Mouse (Mus musculus) kidney, postnatal 0 days (tissue): ENCODE data around the gene Cep57l1. TPM values are rescaled to one million over a fixed set of nuclear protein-coding genes. Genes with fewer than 3 reads are reported as not detected.

ENCODE experiments used
- ATAC-seq: fragments of 200-750 bp; cut with Nextera tagmentation; replicated peaks from 2 replicates; pipeline ENCODE4 v1.8.0; 2017; ENCODE audit warnings: low read depth, moderate number of reproducible peaks, moderate TSS enrichment, moderate library complexity; ENCODE audit not compliant: low FRiP score
- DNase-seq: peaks from one replicate; pipeline ENCODE4 v3.0.0-alpha.2; 2016; ENCODE audit warnings: low spot score
- H3K27ac ChIP-seq: fragments of 300-500 bp; sonication (generic); 2 replicates; pipeline ENCODE4 v1.5.1; 2014; ENCODE audit warnings: mild to moderate bottlenecking
- H3K27me3 ChIP-seq: fragments of 300-500 bp; sonication (generic); 2 replicates; pipeline ENCODE4 v1.6.1; 2014; ENCODE audit warnings: low read length, mixed read lengths; ENCODE audit not compliant: insufficient read depth
- H3K36me3 ChIP-seq: fragments of 300-500 bp; sonication (generic); 2 replicates; pipeline ENCODE4 v1.6.1; 2014; ENCODE audit warnings: low read length, mixed read lengths; ENCODE audit not compliant: insufficient read depth
- H3K4me1 ChIP-seq: fragments of 300-500 bp; sonication (generic); replicated peaks from 2 replicates; pipeline ENCODE4 v1.6.1; 2014; ENCODE audit warnings: antibody characterized with exemption, low read length, mixed read lengths; ENCODE audit not compliant: insufficient read depth
- H3K4me2 ChIP-seq: fragments of 300-500 bp; sonication (generic); 2 replicates; pipeline ENCODE4 v1.6.1; 2014; ENCODE audit warnings: mild to moderate bottlenecking, low read length, moderate library complexity, mixed read lengths
- H3K4me3 ChIP-seq: fragments of 300-500 bp; sonication (generic); replicated peaks from 2 replicates; pipeline ENCODE4 v1.5.1; 2014; ENCODE audit warnings: low read depth, low read length
- H3K9ac ChIP-seq: fragments of 300-500 bp; sonication (generic); 2 replicates; pipeline ENCODE4 v1.6.1; 2014; ENCODE audit warnings: low read depth, low read length
- H3K9me3 ChIP-seq: fragments of 300-500 bp; sonication (generic); replicated peaks from 2 replicates; pipeline ENCODE4 v1.6.1; 2016; ENCODE audit warnings: low read length, inconsistent platforms, mixed read lengths
- CTCF ChIP-seq: IDR thresholded peaks from 2 replicates; pipeline ENCODE4 v1.5.1; 2016; ENCODE audit warnings: antibody characterized with exemption, low read depth, mild to moderate bottlenecking, moderate library complexity
- WGBS: fragments of 180-500 bp; shearing (Covaris S2); extraction: QIAGEN DNeasy Blood & Tissue Kit; methylation state at CpG from one replicate; pipeline ENCODE4 v1.1.7; 2014; 5-methylcytosine and 5-hydroxymethylcytosine counted together
- polyA plus RNA-seq: library from polyadenylated mRNA; unstranded; fragments of >200 nt; fragmentation: Nextera tagmentation; extraction: Ambion mirVana; gene quantifications from 2 replicates; pipeline ENCODE4 v1.2.1, GENCODE M21; 2015

Cep57l1 gene
- polyA plus RNA-seq, 1 experiment from 2014 or later: 10.1 TPM

GRCm38 (mm10) chr10:41810564-41811455 is 1.1 kb upstream of the Cep57l1 start:
- no peaks in the 10 kb centered on the region for H3K27me3 ChIP-seq
- TF ChIP-seq CTCF: no peak
- H3K4me2 ChIP-seq: peak overlapping the region; percentile 66
- peak overlapping the region; percentile 53 for H3K9ac ChIP-seq
- peak overlapping the region; percentile 93 for H3K27ac ChIP-seq
- H3K4me3 ChIP-seq: peak overlapping the region; percentile 62
- no peaks in the 10 kb centered on the region for H3K9me3 ChIP-seq
- H3K36me3 ChIP-seq: no peaks in the 10 kb centered on the region
- no peak for DNase-seq
- no peak for ATAC-seq
- WGBS: under 1% methylated on average over 36 of the region's 36 CpGs
- peaks cover 14% of the 10 kb centered on the region; the same call in 1 of the 2 replicates for H3K4me1 ChIP-seq

- 3% methylated on average over 25 of the region's 25 CpGs for whole genome bisulfite sequencing
- H3K27me3 ChIP-seq: no peaks in the 10 kb centered on the region
- H3K9me3 ChIP-seq: no peaks in the 10 kb centered on the region
- peak overlapping the region; percentile 66 for H3K4me2 ChIP-seq
- H3K36me3 ChIP-seq: no peaks in the 10 kb centered on the region
- DNase-seq (peak; percentile 97), ATAC-seq (peak; percentile 55)
- TF ChIP-seq CTCF: no peak
- H3K4me1 ChIP-seq: peaks cover 14% of the 10 kb centered on the region; the same call in 1 of the 2 replicates
- H3K4me3 ChIP-seq: peak overlapping the region; percentile 62
- H3K9ac ChIP-seq: peak overlapping the region; percentile 53
- H3K27ac ChIP-seq: peak overlapping the region; percentile 93
Observed at GRCm38 (mm10) chr10:41809080-41809770, 446 bp downstream of the Cep57l1 start.

- ATAC-seq: no peak
- Histone ChIP-seq H3K27ac (no peak overlapping the region), H3K4me2 (no peak overlapping the region), H3K36me3 (no peaks in the 10 kb centered on the region), H3K27me3 (no peaks in the 10 kb centered on the region), H3K4me1 (no peaks in the 10 kb centered on the region), H3K9ac (no peak overlapping the region), H3K9me3 (no peaks in the 10 kb centered on the region), H3K4me3 (no peak overlapping the region)
- no peak for DNase-seq
- WGBS: 58% methylated on average over 2 of the region's 2 CpGs
- TF ChIP-seq CTCF: no peak
Observed at GRCm38 (mm10) chr10:41805729-41806355, 3.8 kb downstream of the Cep57l1 start.

GRCm38 (mm10) chr10:41804711-41805110 is 5.0 kb downstream of the Cep57l1 start:
- Histone ChIP-seq H3K4me2 (no peak overlapping the region), H3K9me3 (no peaks in the 10 kb centered on the region), H3K4me3 (no peak overlapping the region), H3K27me3 (no peaks in the 10 kb centered on the region), H3K27ac (no peak overlapping the region), H3K4me1 (no peaks in the 10 kb centered on the region), H3K9ac (no peak overlapping the region), H3K36me3 (0 out of 2 replicates have a peak, but pooled peaks cover under 1% of the 10 kb centered on the region)
- no peak for TF ChIP-seq CTCF
- ATAC-seq: no peak
- DNase-seq: no peak
- WGBS: 58% methylated on average over 3 of the region's 3 CpGs

GRCm38 (mm10) chr10:41803467-41803866 is 6.2 kb downstream of the Cep57l1 start:
- DNase-seq: no peak
- WGBS: 97% methylated on average over 8 of the region's 8 CpGs
- H3K9me3 ChIP-seq: no peaks in the 10 kb centered on the region

GRCm38 (mm10) chr10:41797253-41797652 is 12.4 kb downstream of the Cep57l1 start:
- DNase-seq (no peak), ATAC-seq (no peak)
- H3K27me3 ChIP-seq: no peaks in the 10 kb centered on the region
- no peak overlapping the region for H3K9ac ChIP-seq
- no peaks in the 10 kb centered on the region for H3K4me1 ChIP-seq
- no peak overlapping the region for H3K27ac ChIP-seq
- H3K4me3 ChIP-seq: no peak overlapping the region
- no peak overlapping the region for H3K4me2 ChIP-seq
- H3K9me3 ChIP-seq: 0 out of 2 replicates have a peak, but pooled peaks cover 5% of the 10 kb centered on the region
- WGBS: 97% methylated on average over 8 of the region's 8 CpGs
- 0 out of 2 replicates have a peak, but pooled peaks cover 5% of the 10 kb centered on the region for H3K36me3 ChIP-seq
- no peak for TF ChIP-seq CTCF

More at GRCm38 (mm10) chr10:41803467-41803866, 6.2 kb downstream of the Cep57l1 start:
- no peaks in the 10 kb centered on the region for H3K27me3 ChIP-seq
- no peak overlapping the region for H3K4me2 ChIP-seq
- H3K27ac ChIP-seq: no peak overlapping the region
- no peak for TF ChIP-seq CTCF
- 0 out of 2 replicates have a peak, but pooled peaks cover 5% of the 10 kb centered on the region for H3K36me3 ChIP-seq
- no peak overlapping the region for H3K9ac ChIP-seq
- no peak for ATAC-seq
- no peak overlapping the region for H3K4me3 ChIP-seq
- no peaks in the 10 kb centered on the region for H3K4me1 ChIP-seq
